Mouse (Mus musculus): ENCODE results near the gene Gm765. TPM values are rescaled to one million over a fixed set of nuclear protein-coding genes. Genes with fewer than 3 reads are reported as not detected.

Gm765 gene
- polyA plus RNA-seq, 1 experiment from 2014 or later: not detected

- Histone ChIP-seq H3K4me3 (ENCODE audit: low read depth, low read length) (no peak overlapping the region), H3K27me3 (replicated peaks; ENCODE audit: control insufficient read depth, insufficient read depth, low read length) (no peaks in the 10 kb centered on the region), H3K9ac (ENCODE audit: low read length) (no peak overlapping the region), H3K36me3 (ENCODE audit: control insufficient read depth, insufficient read depth, low read length) (no peaks in the 10 kb centered on the region), H3K4me2 (ENCODE audit: low read length) (no peak overlapping the region), H3K27ac (ENCODE audit: low read depth) (no peak overlapping the region), H3K9me3 (ENCODE audit: control insufficient read depth, low read length) (peaks cover 13% of the 10 kb centered on the region; the same call in 1 of the 2 replicates), H3K4me1 (replicated peaks; ENCODE audit: control insufficient read depth, insufficient read depth, low read length) (no peaks in the 10 kb centered on the region)
- 59% methylated on average over 2 of the region's 2 CpGs for WGBS
- ATAC-seq (replicated peaks; ENCODE audit: low FRiP score, low TSS enrichment, low read depth) (no peak), DNase-seq (ENCODE audit: low spot score) (no peak)
Observed at GRCm38 (mm10) chr6:98259016-98259415, 83.5 kb downstream of the Gm765 start.

GRCm38 (mm10) chr6:98246449-98246848 is 96.1 kb downstream of the Gm765 start:
- Histone ChIP-seq H3K4me1 (replicated peaks; ENCODE audit: control insufficient read depth, insufficient read depth, low read length) (no peaks in the 10 kb centered on the region), H3K27ac (ENCODE audit: low read depth) (no peak overlapping the region), H3K27me3 (replicated peaks; ENCODE audit: control insufficient read depth, insufficient read depth, low read length) (no peaks in the 10 kb centered on the region), H3K4me2 (ENCODE audit: low read length) (no peak overlapping the region), H3K36me3 (ENCODE audit: control insufficient read depth, insufficient read depth, low read length) (no peaks in the 10 kb centered on the region), H3K4me3 (ENCODE audit: low read depth, low read length) (no peak overlapping the region), H3K9ac (ENCODE audit: low read length) (no peak overlapping the region), H3K9me3 (ENCODE audit: control insufficient read depth, low read length) (no peaks in the 10 kb centered on the region)
- ATAC-seq (replicated peaks; ENCODE audit: low FRiP score, low TSS enrichment, low read depth) (no peak), DNase-seq (ENCODE audit: low spot score) (no peak)
- 83% methylated on average over 2 of the region's 2 CpGs for WGBS

GRCm38 (mm10) chr6:98243186-98243585 is 99.4 kb downstream of the Gm765 start:
- no peak overlapping the region for H3K9ac ChIP-seq (ENCODE audit: low read length)
- no peaks in the 10 kb centered on the region for H3K4me1 ChIP-seq (replicated peaks; ENCODE audit: control insufficient read depth, insufficient read depth, low read length)
- H3K4me3 ChIP-seq (ENCODE audit: low read depth, low read length): no peak overlapping the region
- H3K27ac ChIP-seq (ENCODE audit: low read depth): no peak overlapping the region
- no peak overlapping the region for H3K4me2 ChIP-seq (ENCODE audit: low read length)
- H3K36me3 ChIP-seq (ENCODE audit: control insufficient read depth, insufficient read depth, low read length): no peaks in the 10 kb centered on the region
- DNase-seq (ENCODE audit: low spot score) (no peak), ATAC-seq (replicated peaks; ENCODE audit: low FRiP score, low TSS enrichment, low read depth) (no peak)
- H3K27me3 ChIP-seq (replicated peaks; ENCODE audit: control insufficient read depth, insufficient read depth, low read length): no peaks in the 10 kb centered on the region
- H3K9me3 ChIP-seq (ENCODE audit: control insufficient read depth, low read length): no peaks in the 10 kb centered on the region
- 70% methylated on average over 6 of the region's 6 CpGs for WGBS

GRCm38 (mm10) chr6:98240561-98241272 is 101.8 kb downstream of the Gm765 start:
- H3K9me3 ChIP-seq (ENCODE audit: control insufficient read depth, low read length): no peaks in the 10 kb centered on the region
- no peak overlapping the region for H3K9ac ChIP-seq (ENCODE audit: low read length)
- no peaks in the 10 kb centered on the region for H3K4me1 ChIP-seq (replicated peaks; ENCODE audit: control insufficient read depth, insufficient read depth, low read length)
- no peak overlapping the region for H3K27ac ChIP-seq (ENCODE audit: low read depth)
- 91% methylated on average over 8 of the region's 8 CpGs for WGBS
- no peak for ATAC-seq (replicated peaks; ENCODE audit: low FRiP score, low TSS enrichment, low read depth)
- H3K27me3 ChIP-seq (replicated peaks; ENCODE audit: control insufficient read depth, insufficient read depth, low read length): no peaks in the 10 kb centered on the region
- DNase-seq (ENCODE audit: low spot score): no peak
- no peak overlapping the region for H3K4me3 ChIP-seq (ENCODE audit: low read depth, low read length)
- no peak overlapping the region for H3K4me2 ChIP-seq (ENCODE audit: low read length)
- no peaks in the 10 kb centered on the region for H3K36me3 ChIP-seq (ENCODE audit: control insufficient read depth, insufficient read depth, low read length)

GRCm38 (mm10) chr6:98234097-98234496 is 108.5 kb downstream of the Gm765 start:
- Histone ChIP-seq H3K27ac (ENCODE audit: low read depth) (no peak overlapping the region), H3K4me3 (ENCODE audit: low read depth, low read length) (no peak overlapping the region), H3K27me3 (replicated peaks; ENCODE audit: control insufficient read depth, insufficient read depth, low read length) (no peaks in the 10 kb centered on the region), H3K36me3 (ENCODE audit: control insufficient read depth, insufficient read depth, low read length) (no peaks in the 10 kb centered on the region), H3K9me3 (ENCODE audit: control insufficient read depth, low read length) (no peaks in the 10 kb centered on the region), H3K4me2 (ENCODE audit: low read length) (no peak overlapping the region), H3K9ac (ENCODE audit: low read length) (no peak overlapping the region), H3K4me1 (replicated peaks; ENCODE audit: control insufficient read depth, insufficient read depth, low read length) (no peaks in the 10 kb centered on the region)
- ATAC-seq (replicated peaks; ENCODE audit: low FRiP score, low TSS enrichment, low read depth): no peak
- DNase-seq (ENCODE audit: low spot score): no peak
- WGBS: 87% methylated on average over 3 of the region's 3 CpGs

- no peaks in the 10 kb centered on the region for H3K36me3 ChIP-seq (ENCODE audit: control insufficient read depth, insufficient read depth, low read length)
- no peaks in the 10 kb centered on the region for H3K9me3 ChIP-seq (ENCODE audit: control insufficient read depth, low read length)
- no peak overlapping the region for H3K27ac ChIP-seq (ENCODE audit: low read depth)
- WGBS: 91% methylated on average over 8 of the region's 8 CpGs
- H3K4me1 ChIP-seq (replicated peaks; ENCODE audit: control insufficient read depth, insufficient read depth, low read length): no peaks in the 10 kb centered on the region
- DNase-seq (ENCODE audit: low spot score) (no peak), ATAC-seq (replicated peaks; ENCODE audit: low FRiP score, low TSS enrichment, low read depth) (no peak)
- H3K4me2 ChIP-seq (ENCODE audit: low read length): no peak overlapping the region
- H3K27me3 ChIP-seq (replicated peaks; ENCODE audit: control insufficient read depth, insufficient read depth, low read length): no peaks in the 10 kb centered on the region
- H3K4me3 ChIP-seq (ENCODE audit: low read depth, low read length): no peak overlapping the region
- no peak overlapping the region for H3K9ac ChIP-seq (ENCODE audit: low read length)
Observed at GRCm38 (mm10) chr6:98223923-98224322, 118.6 kb downstream of the Gm765 start.

GRCm38 (mm10) chr6:98221970-98222369 is 120.6 kb downstream of the Gm765 start:
- no peaks in the 10 kb centered on the region for H3K27me3 ChIP-seq (replicated peaks; ENCODE audit: control insufficient read depth, insufficient read depth, low read length)
- no peaks in the 10 kb centered on the region for H3K4me1 ChIP-seq (replicated peaks; ENCODE audit: control insufficient read depth, insufficient read depth, low read length)
- no peak overlapping the region for H3K27ac ChIP-seq (ENCODE audit: low read depth)
- H3K9me3 ChIP-seq (ENCODE audit: control insufficient read depth, low read length): no peaks in the 10 kb centered on the region
- DNase-seq (ENCODE audit: low spot score) (no peak), ATAC-seq (replicated peaks; ENCODE audit: low FRiP score, low TSS enrichment, low read depth) (no peak)
- no peak overlapping the region for H3K9ac ChIP-seq (ENCODE audit: low read length)
- no peak overlapping the region for H3K4me2 ChIP-seq (ENCODE audit: low read length)
- no peak overlapping the region for H3K4me3 ChIP-seq (ENCODE audit: low read depth, low read length)
- H3K36me3 ChIP-seq (ENCODE audit: control insufficient read depth, insufficient read depth, low read length): no peaks in the 10 kb centered on the region
- WGBS: 61% methylated on average over 16 of the region's 16 CpGs

- Histone ChIP-seq H3K9me3 (ENCODE audit: control insufficient read depth, low read length) (no peaks in the 10 kb centered on the region), H3K4me1 (replicated peaks; ENCODE audit: control insufficient read depth, insufficient read depth, low read length) (peaks cover 8% of the 10 kb centered on the region; the same call in 1 of the 2 replicates), H3K27ac (ENCODE audit: low read depth) (no peak overlapping the region), H3K27me3 (replicated peaks; ENCODE audit: control insufficient read depth, insufficient read depth, low read length) (no peaks in the 10 kb centered on the region), H3K4me3 (ENCODE audit: low read depth, low read length) (no peak overlapping the region), H3K36me3 (ENCODE audit: control insufficient read depth, insufficient read depth, low read length) (no peaks in the 10 kb centered on the region), H3K9ac (ENCODE audit: low read length) (no peak overlapping the region), H3K4me2 (ENCODE audit: low read length) (no peak overlapping the region)
- WGBS: 80% methylated on average over 3 of the region's 3 CpGs
- DNase-seq (ENCODE audit: low spot score) (no peak), ATAC-seq (replicated peaks; ENCODE audit: low FRiP score, low TSS enrichment, low read depth) (no peak)
Observed at GRCm38 (mm10) chr6:98212225-98212624, 130.3 kb downstream of the Gm765 start.

- no peak overlapping the region for H3K4me3 ChIP-seq (ENCODE audit: low read depth, low read length)
- H3K9me3 ChIP-seq (ENCODE audit: control insufficient read depth, low read length): no peaks in the 10 kb centered on the region
- WGBS: 69% methylated on average over 5 of the region's 5 CpGs
- H3K9ac ChIP-seq (ENCODE audit: low read length): no peak overlapping the region
- H3K27me3 ChIP-seq (replicated peaks; ENCODE audit: control insufficient read depth, insufficient read depth, low read length): no peaks in the 10 kb centered on the region
- H3K4me2 ChIP-seq (ENCODE audit: low read length): no peak overlapping the region
- no peaks in the 10 kb centered on the region for H3K36me3 ChIP-seq (ENCODE audit: control insufficient read depth, insufficient read depth, low read length)
- H3K4me1 ChIP-seq (replicated peaks; ENCODE audit: control insufficient read depth, insufficient read depth, low read length): peaks cover 8% of the 10 kb centered on the region
- DNase-seq (ENCODE audit: low spot score) (no peak), ATAC-seq (replicated peaks; ENCODE audit: low FRiP score, low TSS enrichment, low read depth) (no peak)
- no peak overlapping the region for H3K27ac ChIP-seq (ENCODE audit: low read depth)
Observed at GRCm38 (mm10) chr6:98210237-98210636, 132.3 kb downstream of the Gm765 start.
